Mouse (Mus musculus) embryonic facial prominence, embryonic 10.5 days (tissue): ENCODE data around the gene Cyp2c37. TPM values are rescaled to one million over a fixed set of nuclear protein-coding genes. Genes with fewer than 3 reads are reported as not detected.
"Not testable (repeated sequence)": the region's sequence is repeated elsewhere in the genome, so short reads cannot be mapped to it uniquely, and the experiment has no call there.

ENCODE experiments used
- DNase-seq: peaks from one replicate; pipeline ENCODE4 v3.0.0-alpha.2; 2017; ENCODE audit warnings: low spot score
- H3K27ac ChIP-seq: fragments of 300-500 bp; sonication (generic); replicated peaks from 2 replicates; pipeline ENCODE4 v1.5.1; 2016; ENCODE audit warnings: mild to moderate bottlenecking
- H3K27me3 ChIP-seq: fragments of 300-500 bp; sonication (generic); replicated peaks from 2 replicates; pipeline ENCODE4 v1.6.1; 2016; ENCODE audit warnings: low read depth, mild to moderate bottlenecking; ENCODE audit not compliant: poor library complexity, severe bottlenecking
- H3K36me3 ChIP-seq: fragments of 300-500 bp; sonication (generic); replicated peaks from 2 replicates; pipeline ENCODE4 v1.6.1; 2016; ENCODE audit warnings: mild to moderate bottlenecking, moderate library complexity
- H3K4me1 ChIP-seq: fragments of 300-500 bp; sonication (generic); 2 replicates; pipeline ENCODE4 v1.6.1; 2016
- H3K4me3 ChIP-seq: fragments of 300-500 bp; sonication (generic); 2 replicates; pipeline ENCODE4 v1.5.1; 2016; ENCODE audit warnings: mild to moderate bottlenecking, moderate library complexity
- H3K9me3 ChIP-seq: fragments of 300-500 bp; sonication (generic); 2 replicates; pipeline ENCODE4 v1.6.1; 2016; ENCODE audit warnings: mild to moderate bottlenecking
- WGBS: fragments of 180-500 bp; shearing (Covaris S2); methylation state at CpG from one replicate; pipeline ENCODE4 v1.1.7; 2016; 5-methylcytosine and 5-hydroxymethylcytosine counted together
- polyA plus RNA-seq: library from polyadenylated mRNA; unstranded; fragments of >200 nt; fragmentation: Nextera tagmentation; extraction: Ambion mirVana; gene quantifications from 2 replicates; pipeline ENCODE4 v1.2.1, GENCODE M21; 2016

Gene Cyp2c37
- polyA plus RNA-seq = not detected in 2 replicates

- not testable (repeated sequence) for H3K27ac ChIP-seq, DNase-seq, H3K4me1 ChIP-seq, H3K4me3 ChIP-seq, H3K9me3 ChIP-seq, H3K36me3 ChIP-seq, H3K27me3 ChIP-seq
- 90% methylated on average over 1 of the region's 1 CpGs for WGBS
Observed at GRCm38 (mm10) chr19:39992140-39992539, at the start of gene Cyp2c37. Cyp2c37 (plus strand) TSS chr19:39992424.

- not testable (repeated sequence) for H3K27ac ChIP-seq, H3K4me1 ChIP-seq, H3K36me3 ChIP-seq, H3K27me3 ChIP-seq, DNase-seq, H3K9me3 ChIP-seq, H3K4me3 ChIP-seq
Observed at GRCm38 (mm10) chr19:39960861-39961260, 31.4 kb upstream of the Cyp2c37 start.

- not testable (repeated sequence) for H3K9me3 ChIP-seq, H3K27me3 ChIP-seq, H3K36me3 ChIP-seq, H3K4me1 ChIP-seq, DNase-seq, H3K4me3 ChIP-seq, H3K27ac ChIP-seq
- 89% methylated on average over 3 of the region's 3 CpGs for WGBS
Observed at GRCm38 (mm10) chr19:39971096-39971495, 21.1 kb upstream of the Cyp2c37 start.

- DNase-seq = no peak
- 80% methylated on average over 2 of the region's 2 CpGs for WGBS
- H3K4me3 ChIP-seq = no peak overlapping the region
- H3K9me3 ChIP-seq = no peaks in the 10 kb centered on the region
- no peaks in the 10 kb centered on the region for H3K27me3 ChIP-seq
- H3K27ac ChIP-seq = no peak overlapping the region
- no peaks in the 10 kb centered on the region for H3K36me3 ChIP-seq
- H3K4me1 ChIP-seq = no peaks in the 10 kb centered on the region
Observed at GRCm38 (mm10) chr19:39989471-39989870, 2.8 kb upstream of the Cyp2c37 start.

Other genes with a start within 250 kb of the Cyp2c37 start
- gene Cyp2c40, start 179.6 kb upstream of the Cyp2c37 start, polyA plus RNA-seq = not detected in 2 replicates
- gene Cyp2c69, start 105.6 kb upstream of the Cyp2c37 start, polyA plus RNA-seq = not detected in 2 replicates
- gene Cyp2c54, start 81.4 kb downstream of the Cyp2c37 start, polyA plus RNA-seq = not detected in 2 replicates
- not detected in 2 replicates for gene Cyp2c50, start 97.3 kb downstream of the Cyp2c37 start, polyA plus RNA-seq
- not detected in 2 replicates for gene Cyp2c70, start 194.9 kb downstream of the Cyp2c37 start, polyA plus RNA-seq